Comparison of ENCODE assay signal across 16 mouse cellular contexts in genomic region chr3:133506289-133506954, GRCm38 (mm10).
"Had no signal": no experiment of that assay in that cellular context is flagged by ENCODE, and none has a peak within 500 bp of the region (broad histone marks: within the 10 kb centered on the region; RNA-seq: fewer than 3 reads in every experiment).

No protein-coding gene starts in this region.

- DNase-seq: kidney, postnatal 25 days; layer of hippocampus, postnatal 36 days; liver, embryonic 13.5 days; lung, adult 2 months; lung, postnatal 36 days; right cerebral cortex, adult 18-20 months; right cerebral cortex, postnatal 14 days; right cerebral cortex, postnatal 4 days; thymus, postnatal 25 days had no signal

- H3K9ac ChIP-seq: liver, embryonic 13.5 days; midbrain, embryonic 13.5 days had no signal

- H3K4me1 ChIP-seq: liver, embryonic 13.5 days; midbrain, embryonic 10.5 days; midbrain, embryonic 13.5 days had no signal

- H3K4me2 ChIP-seq: liver, embryonic 13.5 days; midbrain, embryonic 13.5 days had no signal

- H3K27me3 ChIP-seq: liver, embryonic 13.5 days; megakaryocyte, embryonic 14.5 days; midbrain, embryonic 13.5 days had no signal

- ATAC-seq: midbrain, embryonic 13.5 days; midbrain, embryonic 16.5 days had no signal

- H3K9me3 ChIP-seq: liver, embryonic 13.5 days; megakaryocyte, embryonic 14.5 days; midbrain, embryonic 10.5 days; midbrain, embryonic 13.5 days had no signal

- H3K27ac ChIP-seq: kidney, postnatal 0 days; left cerebral cortex, adult 2 months; liver, embryonic 13.5 days; midbrain, embryonic 10.5 days; midbrain, embryonic 13.5 days; stomach, postnatal 0 days had no signal

- H3K4me3 ChIP-seq: left cerebral cortex, adult 2 months; liver, embryonic 13.5 days; megakaryocyte, embryonic 14.5 days; midbrain, embryonic 10.5 days; midbrain, embryonic 13.5 days had no signal
